Mouse (Mus musculus) cortical plate, adult 2 months (tissue): ENCODE measurements around the gene Dnaaf1.

ENCODE experiments used
- CTCF ChIP-seq: fragments of 200-500 bp; IDR thresholded peaks from 2 replicates; pipeline ENCODE4 v1.5.1; 2011; ENCODE audit warnings: mild to moderate bottlenecking, control low read depth, low read length; ENCODE audit not compliant: insufficient read depth; ENCODE audit errors: extremely low read depth
- POLR2A ChIP-seq: fragments of 200-500 bp; IDR thresholded peaks from 2 replicates; pipeline ENCODE4 v1.6.1; 2011; ENCODE audit warnings: mild to moderate bottlenecking, low read length, control low read depth; ENCODE audit not compliant: insufficient read depth; ENCODE audit errors: extremely low read depth

- no peak for TF ChIP-seq CTCF
- TF ChIP-seq POLR2A, result no peak
Observed at GRCm38 (mm10) chr8:119552967-119553366, 22.1 kb upstream of the Dnaaf1 start.
